Mouse (Mus musculus): ENCODE data around the gene Zik1. TPM values are rescaled to one million over a fixed set of nuclear protein-coding genes. Genes with fewer than 3 reads are reported as not detected.

Gene Zik1
- total RNA-seq (2022): 1 to 10 TPM; 1.5 to 2.1 (median 1.8) TPM

- DNase-seq (ENCODE audit: low spot score): peak; percentile 57
Observed at GRCm38 (mm10) chr7:10494786-10495521, at the start of gene Zik1. TSS of gene Zik1 (minus strand) at chr7:10495394.

- no peak for DNase-seq (ENCODE audit: low spot score)
Observed at GRCm38 (mm10) chr7:10495578-10495977, 384 bp upstream of the Zik1 start.

DNA sequence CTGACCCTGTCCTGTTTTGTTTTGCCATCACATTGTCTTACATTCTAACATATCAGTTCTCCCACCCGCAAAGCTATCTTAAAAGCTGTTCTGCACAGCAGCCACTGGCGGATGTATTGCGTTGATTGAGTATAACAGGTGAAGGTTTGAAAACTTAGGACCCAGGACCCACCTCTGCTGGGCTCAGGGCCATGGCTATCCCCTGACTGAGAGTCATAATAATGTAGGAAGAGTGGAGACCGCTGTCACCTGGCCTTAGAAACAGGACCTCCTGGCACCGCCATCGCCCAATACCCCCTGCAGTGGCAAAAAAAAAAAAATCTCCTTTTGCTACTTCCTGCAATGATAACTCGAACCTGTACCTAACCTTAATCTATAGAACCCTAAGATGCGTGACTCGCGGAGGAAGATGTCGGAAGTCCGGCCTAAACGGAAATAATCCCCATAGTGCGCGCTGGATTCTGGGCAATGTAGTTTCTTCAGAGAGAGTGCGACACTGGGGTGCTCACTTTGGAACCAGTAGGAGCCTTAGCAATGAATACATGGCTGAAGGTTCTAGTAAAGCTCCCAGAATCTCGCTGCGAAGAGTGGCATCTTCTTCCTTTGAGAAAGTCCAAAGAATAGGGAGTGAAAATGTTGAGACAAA lies 14.5 kb downstream of the Zik1 start:
- DNase-seq (ENCODE audit: low spot score): no peak

DNA sequence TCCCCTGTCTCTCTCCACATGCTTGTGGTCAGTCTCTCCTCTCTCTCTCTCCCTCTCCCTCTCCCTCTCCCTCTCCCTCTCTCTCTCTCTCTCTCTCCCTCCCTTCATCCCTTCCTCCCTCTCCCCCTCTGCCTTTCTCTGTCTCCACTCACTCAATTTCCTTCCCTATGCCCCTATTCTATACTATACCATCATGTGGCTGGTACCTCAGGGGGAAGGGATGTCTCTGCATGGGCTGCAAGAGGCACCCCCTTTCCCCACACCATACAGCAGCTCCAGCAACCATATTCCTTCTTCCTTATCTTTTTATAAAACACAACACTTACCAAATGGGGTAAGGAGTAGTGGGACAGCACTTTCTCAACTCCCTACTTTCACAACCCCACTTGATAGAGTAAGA lies 15.4 kb downstream of the Zik1 start:
- DNase-seq (ENCODE audit: low spot score): no peak

- DNase-seq (ENCODE audit: low spot score): no peak
Observed at GRCm38 (mm10) chr7:10458166-10458565, 37.0 kb downstream of the Zik1 start.

- DNase-seq (ENCODE audit: low spot score): no peak
Observed at GRCm38 (mm10) chr7:10443031-10443430, 52.2 kb downstream of the Zik1 start, which contains the start of gene Vmn1r67. TSS of gene Vmn1r67 (plus strand) at chr7:10443331.

Other genes starting within 250 kb of the Zik1 start
- gene Vmn1r66, start 217.4 kb downstream of the Zik1 start, total RNA-seq (2022): not detected
- gene Vmn1r67, start 52.1 kb downstream of the Zik1 start, total RNA-seq (2022): not detected
- not detected for gene Vmn1r68, start 63.1 kb upstream of the Zik1 start, total RNA-seq (2022)
- gene Vmn1r69, start 118.3 kb upstream of the Zik1 start, total RNA-seq (2022): not detected
- not detected for gene Vmn1r70, start 136.1 kb upstream of the Zik1 start, total RNA-seq (2022)
- not detected for gene Nlrp4b, start 192.4 kb upstream of the Zik1 start, total RNA-seq (2022)

Measured in heart, adult 8-10 months (tissue).